Mouse (Mus musculus): ENCODE measurements around the gene Gm7324. TPM values are rescaled to one million over a fixed set of nuclear protein-coding genes. Genes with fewer than 3 reads are reported as not detected.
"Not testable (repeated sequence)": the region's sequence is repeated elsewhere in the genome, so short reads cannot be mapped to it uniquely, and the experiment has no call there.

Gene Gm7324
- total RNA-seq (2021) = 1 to 10 TPM; 2.0 to 2.3 TPM

GRCm38 (mm10) chr14:43697621-43698020 lies at the start of gene Gm7324:
TSS of gene Gm7324 (plus strand) at chr14:43697828.
- not testable (repeated sequence) for DNase-seq (ENCODE audit: extremely low spot score in 1 of 2, low spot score in 1 of 2)

GRCm38 (mm10) chr14:43677099-43677498 lies 20.5 kb upstream of the Gm7324 start, which contains the start of gene Gm8165:
TSS of gene Gm8165 (minus strand) at chr14:43677199.
- DNase-seq (ENCODE audit: extremely low spot score in 1 of 2, low spot score in 1 of 2) = not testable (repeated sequence)

- DNase-seq (ENCODE audit: extremely low spot score in 1 of 2, low spot score in 1 of 2) = not testable (repeated sequence)
These were observed 29.8 kb downstream of the Gm7324 start, which contains the start of gene Gm16506 for GRCm38 (mm10) chr14:43727385-43727784. TSS of gene Gm16506 (minus strand) at chr14:43727485.

- DNase-seq (ENCODE audit: extremely low spot score in 1 of 2, low spot score in 1 of 2) = not testable (repeated sequence)
These were observed 49.9 kb downstream of the Gm7324 start, which contains the start of gene Gm6526 for GRCm38 (mm10) chr14:43747566-43747965. TSS of gene Gm6526 (plus strand) at chr14:43747866.

Other genes with a start within 250 kb of the Gm7324 start
- not detected for gene Gm5799, start 154.3 kb upstream of the Gm7324 start, total RNA-seq (2021)
- gene Gm17654, start 118.7 kb upstream of the Gm7324 start, total RNA-seq (2021) = not detected
- not detected for gene Gm10375, start 89.8 kb upstream of the Gm7324 start, total RNA-seq (2021)
- gene Gm8165, start 20.6 kb upstream of the Gm7324 start, total RNA-seq (2021) = not detected
- gene Gm16506, start 29.7 kb downstream of the Gm7324 start, total RNA-seq (2021) = not detected
- gene Gm6526, start 50.0 kb downstream of the Gm7324 start, total RNA-seq (2021) = not detected
- not detected for gene Gm8180, start 86.9 kb downstream of the Gm7324 start, total RNA-seq (2021)
- gene Ear1, start 177.7 kb downstream of the Gm7324 start, total RNA-seq (2021) = not detected
- gene Ear10, start 225.7 kb downstream of the Gm7324 start, total RNA-seq (2021) = not detected
- gene Gm8113, start 227.6 kb downstream of the Gm7324 start, total RNA-seq (2021) = not detected

All from layer of hippocampus, postnatal 25 days (tissue).